Mouse (Mus musculus): ENCODE data around the gene Far2. TPM values are rescaled to one million over a fixed set of nuclear protein-coding genes. Genes with fewer than 3 reads are reported as not detected.
"Not testable (repeated sequence)": the region's sequence is repeated elsewhere in the genome, so short reads cannot be mapped to it uniquely, and the experiment has no call there.

Gene Far2
- polyA plus RNA-seq, 1 experiment from 2014 or later: 3.7 TPM

- H3K27me3 ChIP-seq: no peaks in the 10 kb centered on the region
- no peak for ATAC-seq (ENCODE audit: low FRiP score)
- H3K9me3 ChIP-seq (replicated peaks): no peaks in the 10 kb centered on the region
- H3K4me1 ChIP-seq: no peaks in the 10 kb centered on the region
- WGBS: 83% methylated on average over 2 of the region's 2 CpGs
- H3K9ac ChIP-seq: no peak overlapping the region
- H3K4me3 ChIP-seq: no peak overlapping the region
- no peak overlapping the region for H3K4me2 ChIP-seq (replicated peaks)
- no peaks in the 10 kb centered on the region for H3K36me3 ChIP-seq
- no peak overlapping the region for H3K27ac ChIP-seq
These were observed 37.3 kb downstream of the Far2 start for GRCm38 (mm10) chr6:148084403-148084802.

GRCm38 (mm10) chr6:148097039-148097438 lies 50.0 kb downstream of the Far2 start:
- no peak overlapping the region for H3K27ac ChIP-seq
- no peak for ATAC-seq (ENCODE audit: low FRiP score)
- WGBS: 74% methylated on average over 3 of the region's 3 CpGs

GRCm38 (mm10) chr6:148101977-148102376 lies 54.9 kb downstream of the Far2 start:
- no peak for ATAC-seq (ENCODE audit: low FRiP score)
- no peak overlapping the region for H3K9ac ChIP-seq
- no peaks in the 10 kb centered on the region for H3K9me3 ChIP-seq (replicated peaks)
- H3K4me2 ChIP-seq (replicated peaks): no peak overlapping the region
- H3K27ac ChIP-seq: no peak overlapping the region
- H3K4me1 ChIP-seq: no peaks in the 10 kb centered on the region
- 93% methylated on average over 3 of the region's 3 CpGs for WGBS
- H3K4me3 ChIP-seq: no peak overlapping the region
- H3K36me3 ChIP-seq: no peaks in the 10 kb centered on the region
- no peaks in the 10 kb centered on the region for H3K27me3 ChIP-seq

More at GRCm38 (mm10) chr6:148097039-148097438, 50.0 kb downstream of the Far2 start:
- Histone ChIP-seq H3K27me3 (no peaks in the 10 kb centered on the region), H3K4me3 (no peak overlapping the region), H3K4me1 (no peaks in the 10 kb centered on the region), H3K4me2 (replicated peaks) (no peak overlapping the region), H3K9me3 (replicated peaks) (no peaks in the 10 kb centered on the region), H3K36me3 (no peaks in the 10 kb centered on the region), H3K9ac (no peak overlapping the region)

- WGBS: 97% methylated on average over 1 of the region's 1 CpGs
- Histone ChIP-seq H3K9ac (no peak overlapping the region), H3K27ac (no peak overlapping the region), H3K27me3 (no peaks in the 10 kb centered on the region), H3K9me3 (replicated peaks) (no peaks in the 10 kb centered on the region), H3K4me1 (no peaks in the 10 kb centered on the region), H3K4me2 (replicated peaks) (no peak overlapping the region), H3K4me3 (no peak overlapping the region), H3K36me3 (no peaks in the 10 kb centered on the region)
- ATAC-seq (ENCODE audit: low FRiP score): no peak
These were observed 55.4 kb downstream of the Far2 start for GRCm38 (mm10) chr6:148102434-148102833.

GRCm38 (mm10) chr6:148104212-148104611 lies 57.2 kb downstream of the Far2 start:
- Histone ChIP-seq H3K27me3 (no peaks in the 10 kb centered on the region), H3K4me1 (no peaks in the 10 kb centered on the region), H3K9me3 (replicated peaks) (no peaks in the 10 kb centered on the region), H3K27ac (no peak overlapping the region), H3K9ac (no peak overlapping the region), H3K36me3 (no peaks in the 10 kb centered on the region), H3K4me3 (no peak overlapping the region), H3K4me2 (replicated peaks) (no peak overlapping the region)
- no peak for ATAC-seq (ENCODE audit: low FRiP score)
- 36% methylated on average over 9 of the region's 9 CpGs for WGBS

GRCm38 (mm10) chr6:148105722-148106268 lies 58.7 kb downstream of the Far2 start:
- no peak overlapping the region for H3K9ac ChIP-seq
- no peaks in the 10 kb centered on the region for H3K27me3 ChIP-seq
- H3K4me1 ChIP-seq: no peaks in the 10 kb centered on the region
- H3K36me3 ChIP-seq: no peaks in the 10 kb centered on the region
- no peak overlapping the region for H3K27ac ChIP-seq
- no peak for ATAC-seq (ENCODE audit: low FRiP score)
- no peak overlapping the region for H3K4me3 ChIP-seq
- H3K9me3 ChIP-seq (replicated peaks): no peaks in the 10 kb centered on the region
- WGBS: 76% methylated on average over 9 of the region's 9 CpGs
- H3K4me2 ChIP-seq (replicated peaks): no peak overlapping the region

- H3K4me3 ChIP-seq: no peak overlapping the region
- H3K27ac ChIP-seq: no peak overlapping the region
- no peak overlapping the region for H3K9ac ChIP-seq
- no peak overlapping the region for H3K4me2 ChIP-seq (replicated peaks)
- ATAC-seq (ENCODE audit: low FRiP score): no peak
- WGBS: 63% methylated on average over 8 of the region's 8 CpGs
- H3K9me3 ChIP-seq (replicated peaks): no peaks in the 10 kb centered on the region
- H3K36me3 ChIP-seq: no peaks in the 10 kb centered on the region
- H3K27me3 ChIP-seq: no peaks in the 10 kb centered on the region
- no peaks in the 10 kb centered on the region for H3K4me1 ChIP-seq
These were observed 61.8 kb downstream of the Far2 start for GRCm38 (mm10) chr6:148108741-148109472.

GRCm38 (mm10) chr6:148110996-148111633 lies 64.1 kb downstream of the Far2 start:
- no peaks in the 10 kb centered on the region for H3K9me3 ChIP-seq (replicated peaks)
- no peaks in the 10 kb centered on the region for H3K4me1 ChIP-seq
- H3K27me3 ChIP-seq: no peaks in the 10 kb centered on the region
- no peak for ATAC-seq (ENCODE audit: low FRiP score)
- H3K36me3 ChIP-seq: no peaks in the 10 kb centered on the region
- WGBS: 88% methylated on average over 2 of the region's 2 CpGs
- H3K4me2 ChIP-seq (replicated peaks): no peak overlapping the region
- no peak overlapping the region for H3K4me3 ChIP-seq
- no peak overlapping the region for H3K9ac ChIP-seq
- H3K27ac ChIP-seq: no peak overlapping the region

- no peaks in the 10 kb centered on the region for H3K4me1 ChIP-seq
- H3K9me3 ChIP-seq (replicated peaks): no peaks in the 10 kb centered on the region
- WGBS: 85% methylated on average over 5 of the region's 5 CpGs
- H3K4me2 ChIP-seq (replicated peaks): no peak overlapping the region
- no peak overlapping the region for H3K27ac ChIP-seq
- no peak overlapping the region for H3K9ac ChIP-seq
- H3K36me3 ChIP-seq: no peaks in the 10 kb centered on the region
- ATAC-seq (ENCODE audit: low FRiP score): no peak
- no peak overlapping the region for H3K4me3 ChIP-seq
- H3K27me3 ChIP-seq: no peaks in the 10 kb centered on the region
These were observed 69.3 kb downstream of the Far2 start for GRCm38 (mm10) chr6:148116371-148116770.

GRCm38 (mm10) chr6:148116907-148117306 lies 69.8 kb downstream of the Far2 start:
- Histone ChIP-seq H3K4me1 (no peaks in the 10 kb centered on the region), H3K4me3 (no peak overlapping the region), H3K27me3 (no peaks in the 10 kb centered on the region), H3K4me2 (replicated peaks) (no peak overlapping the region), H3K36me3 (no peaks in the 10 kb centered on the region), H3K9ac (no peak overlapping the region), H3K9me3 (replicated peaks) (no peaks in the 10 kb centered on the region), H3K27ac (no peak overlapping the region)
- 95% methylated on average over 3 of the region's 3 CpGs for WGBS
- no peak for ATAC-seq (ENCODE audit: low FRiP score)

GRCm38 (mm10) chr6:148117696-148118095 lies 70.6 kb downstream of the Far2 start:
- no peaks in the 10 kb centered on the region for H3K9me3 ChIP-seq (replicated peaks)
- no peak overlapping the region for H3K4me3 ChIP-seq
- 95% methylated on average over 1 of the region's 1 CpGs for WGBS
- H3K4me2 ChIP-seq (replicated peaks): no peak overlapping the region
- no peaks in the 10 kb centered on the region for H3K27me3 ChIP-seq
- no peak for ATAC-seq (ENCODE audit: low FRiP score)
- no peak overlapping the region for H3K27ac ChIP-seq
- no peaks in the 10 kb centered on the region for H3K36me3 ChIP-seq
- no peak overlapping the region for H3K9ac ChIP-seq
- no peaks in the 10 kb centered on the region for H3K4me1 ChIP-seq

GRCm38 (mm10) chr6:148120703-148121102 lies 73.6 kb downstream of the Far2 start:
- Histone ChIP-seq H3K27me3 (no peaks in the 10 kb centered on the region), H3K36me3 (no peaks in the 10 kb centered on the region), H3K4me1 (no peaks in the 10 kb centered on the region), H3K4me2 (replicated peaks) (no peak overlapping the region), H3K9ac (no peak overlapping the region), H3K9me3 (replicated peaks) (no peaks in the 10 kb centered on the region), H3K27ac (no peak overlapping the region), H3K4me3 (no peak overlapping the region)
- WGBS: 86% methylated on average over 1 of the region's 1 CpGs
- ATAC-seq (ENCODE audit: low FRiP score): no peak

GRCm38 (mm10) chr6:148126851-148127250 lies 79.8 kb downstream of the Far2 start:
- H3K4me3 ChIP-seq; H3K9ac ChIP-seq; H3K27ac ChIP-seq; H3K9me3 ChIP-seq (replicated peaks); H3K4me2 ChIP-seq (replicated peaks); H3K27me3 ChIP-seq; H3K4me1 ChIP-seq; H3K36me3 ChIP-seq; ATAC-seq (ENCODE audit: low FRiP score): not testable (repeated sequence)
- 86% methylated on average over 10 of the region's 10 CpGs for WGBS
